Mouse (Mus musculus): ENCODE data around the gene Git1. TPM values are rescaled to one million over a fixed set of nuclear protein-coding genes. Genes with fewer than 3 reads are reported as not detected.

Gene Git1
- polyA plus RNA-seq, 1 experiment, result 99.0 TPM

- Histone ChIP-seq H3K4me3 (ENCODE audit: control insufficient read depth, insufficient read depth, low read length) (peak within 1 kb of the TSS; percentile 50), H3K36me3 (ENCODE audit: control insufficient read depth, insufficient read depth, low read length) (no peaks in the 10 kb centered on the region), H3K27me3 (ENCODE audit: control insufficient read depth, insufficient read depth, low read length) (no peaks in the 10 kb centered on the region), H3K4me1 (replicated peaks; ENCODE audit: control insufficient read depth, insufficient read depth, low read length) (peaks cover 60% of the 10 kb centered on the region), H3K27ac (ENCODE audit: control insufficient read depth, insufficient read depth, low read length) (no peak within 1 kb of the TSS)
- TF ChIP-seq POLR2A (IDR thresholded peaks at IDR 0.05; ENCODE audit: control insufficient read depth, extremely low read depth, insufficient read depth, low read length, poor library complexity) (no peak; the same call in 1 of the 2 replicates), CTCF (IDR thresholded peaks at IDR 0.05; ENCODE audit: borderline replicate concordance, control insufficient read depth, extremely low read depth, insufficient read depth, low read length, poor library complexity) (0 out of 2 replicates have a peak, but pooled peaks have one; percentile 1)
- WGBS, result under 1% methylated on average over 72 of the region's 72 CpGs
- DNase-seq, result peak; percentile 65
Measured at GRCm38 (mm10) chr11:77514832-77515636, 21.7 kb downstream of the Git1 start, which contains the start of gene Abhd15. Gene Abhd15 (plus strand): TSS chr11:77515121.

DNA sequence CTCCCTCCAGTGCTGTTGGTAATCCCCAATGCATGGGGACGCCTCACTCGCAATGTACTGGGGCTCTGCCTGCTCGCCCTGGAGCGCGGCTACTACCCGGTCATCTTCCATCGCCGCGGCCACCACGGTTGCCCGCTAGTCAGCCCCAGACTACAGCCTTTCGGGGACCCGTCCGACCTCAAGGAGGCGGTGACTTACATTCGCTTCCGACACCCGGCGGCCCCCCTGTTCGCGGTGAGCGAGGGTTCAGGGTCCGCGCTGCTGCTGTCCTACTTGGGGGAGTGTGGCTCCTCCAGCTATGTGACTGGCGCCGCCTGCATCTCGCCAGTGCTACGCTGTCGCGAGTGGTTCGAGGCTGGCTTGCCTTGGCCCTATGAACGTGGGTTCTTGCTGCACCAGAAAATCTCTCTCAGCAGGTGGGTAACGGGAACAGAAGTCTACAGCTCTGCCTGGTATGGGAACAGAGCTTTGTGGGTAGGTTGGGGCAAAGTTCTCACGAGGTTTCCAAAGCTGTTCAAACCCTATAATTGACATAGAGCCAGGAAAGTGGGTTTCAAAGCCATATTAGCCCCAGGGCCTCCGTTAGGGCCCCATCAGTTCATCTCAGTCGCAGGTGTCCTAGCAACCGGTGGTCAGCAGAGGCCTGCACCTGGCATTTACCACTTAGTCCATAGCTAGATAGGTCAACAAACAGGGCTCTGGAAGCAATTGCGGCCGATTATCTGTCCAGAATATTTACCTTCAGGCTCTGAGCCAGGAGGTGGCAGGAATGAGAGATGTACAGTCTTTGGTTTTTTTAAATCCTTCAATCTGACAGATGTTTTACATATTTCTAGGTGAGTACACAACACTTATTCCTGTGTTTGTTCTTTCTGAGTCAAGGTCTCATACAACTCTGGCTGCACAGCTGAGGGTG is 22.5 kb downstream of the Git1 start, which contains the start of gene Trp53i13:
Gene Trp53i13 (minus strand): TSS at position 344 of the 916 bp plus-strand sequence.
- Histone ChIP-seq H3K36me3 (ENCODE audit: control insufficient read depth, insufficient read depth, low read length) (no peaks in the 10 kb centered on the region), H3K27me3 (ENCODE audit: control insufficient read depth, insufficient read depth, low read length) (no peaks in the 10 kb centered on the region), H3K27ac (ENCODE audit: control insufficient read depth, insufficient read depth, low read length) (no peak within 1 kb of the TSS), H3K4me3 (ENCODE audit: control insufficient read depth, insufficient read depth, low read length) (peak within 1 kb of the TSS; percentile 50), H3K4me1 (replicated peaks; ENCODE audit: control insufficient read depth, insufficient read depth, low read length) (peaks cover 68% of the 10 kb centered on the region)
- no peak for DNase-seq
- TF ChIP-seq POLR2A (IDR thresholded peaks at IDR 0.05; ENCODE audit: control insufficient read depth, extremely low read depth, insufficient read depth, low read length, poor library complexity), result no peak
- TF ChIP-seq CTCF (IDR thresholded peaks at IDR 0.05; ENCODE audit: borderline replicate concordance, control insufficient read depth, extremely low read depth, insufficient read depth, low read length, poor library complexity), result no peak
- 6% methylated on average over 39 of the region's 39 CpGs for WGBS

DNA sequence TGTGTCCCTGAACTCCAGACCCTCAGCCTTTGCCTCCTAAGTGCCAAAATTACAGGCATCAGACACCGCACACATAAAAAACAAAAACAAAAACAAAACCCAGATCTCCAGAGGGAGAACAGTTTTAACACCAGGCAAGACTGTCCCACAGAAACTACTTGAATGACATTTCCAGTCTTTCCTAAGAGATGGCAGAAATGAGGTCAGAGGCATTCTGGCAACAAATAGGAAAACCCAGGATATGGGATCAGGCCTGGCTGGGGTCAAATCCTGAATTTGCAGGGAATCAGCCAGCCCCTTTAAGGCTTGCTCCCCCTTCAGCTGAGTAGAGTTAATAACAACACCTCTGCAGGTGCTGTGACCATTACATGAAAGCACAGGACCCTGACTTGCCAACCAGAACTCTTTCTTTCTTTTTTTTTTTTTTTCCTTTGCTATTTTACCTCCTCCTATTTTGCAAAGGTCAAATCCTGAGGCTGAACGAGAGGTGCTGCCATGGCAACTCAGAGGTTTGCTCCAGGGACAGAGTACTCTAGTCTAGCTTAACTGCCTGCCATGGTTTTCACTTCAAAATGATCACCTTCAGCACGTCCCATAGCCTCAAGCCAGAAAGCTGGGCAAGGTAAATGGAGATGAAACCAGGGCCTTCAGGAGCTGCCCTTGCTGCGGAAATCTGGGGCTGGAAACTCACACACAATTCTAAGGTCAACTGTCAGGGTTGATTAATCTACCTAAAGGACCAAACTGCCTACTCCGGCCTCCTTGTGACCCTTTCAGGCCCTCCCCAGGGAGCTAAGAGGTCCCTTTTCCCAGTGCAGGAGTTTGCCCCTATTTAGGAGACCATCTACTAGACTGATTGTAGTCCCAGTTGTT is 23.4 kb downstream of the Git1 start:
- H3K4me1 ChIP-seq (replicated peaks; ENCODE audit: control insufficient read depth, insufficient read depth, low read length), result peaks cover 73% of the 10 kb centered on the region
- no peak overlapping the region for H3K27ac ChIP-seq (ENCODE audit: control insufficient read depth, insufficient read depth, low read length)
- H3K36me3 ChIP-seq (ENCODE audit: control insufficient read depth, insufficient read depth, low read length), result no peaks in the 10 kb centered on the region
- DNase-seq, result no peak
- H3K4me3 ChIP-seq (ENCODE audit: control insufficient read depth, insufficient read depth, low read length), result no peak overlapping the region
- TF ChIP-seq CTCF (IDR thresholded peaks at IDR 0.05; ENCODE audit: borderline replicate concordance, control insufficient read depth, extremely low read depth, insufficient read depth, low read length, poor library complexity), result no peak
- WGBS, result 77% methylated on average over 5 of the region's 5 CpGs
- no peaks in the 10 kb centered on the region for H3K27me3 ChIP-seq (ENCODE audit: control insufficient read depth, insufficient read depth, low read length)

DNA sequence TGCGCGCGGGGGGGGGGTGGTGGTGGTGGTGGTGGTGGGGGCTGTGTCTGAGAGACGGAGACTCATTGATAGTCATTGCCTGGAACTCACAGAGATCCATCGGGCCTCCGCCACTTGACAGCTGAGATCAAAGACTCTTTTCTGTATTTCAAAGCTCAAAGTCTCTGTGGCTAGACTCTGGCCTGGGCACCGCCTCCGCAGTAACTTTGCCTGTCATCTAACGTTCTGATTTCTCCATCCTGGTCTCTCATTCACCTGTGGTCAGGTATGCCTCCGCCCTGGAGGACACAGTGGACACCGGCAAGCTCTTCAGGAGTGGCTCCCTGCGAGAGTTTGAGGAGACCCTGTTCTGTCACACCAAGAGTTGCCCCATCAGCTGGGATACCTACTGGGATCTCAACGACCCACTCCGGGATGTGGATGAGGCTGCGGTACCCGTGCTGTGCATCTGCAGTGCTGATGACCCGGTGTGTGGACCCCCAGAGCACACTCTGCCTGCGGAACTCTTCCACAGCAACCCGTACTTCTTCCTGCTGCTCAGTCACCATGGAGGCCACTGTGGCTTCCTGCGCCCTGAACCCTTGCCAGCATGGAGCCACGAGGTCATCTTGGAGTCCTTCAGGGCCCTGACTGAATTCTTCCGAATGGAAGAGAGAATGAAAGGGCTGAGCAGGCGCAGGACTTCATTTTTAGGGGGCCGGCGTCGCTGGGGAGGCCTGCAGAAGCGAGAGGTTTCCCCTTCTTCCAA is 24.9 kb downstream of the Git1 start:
- H3K27ac ChIP-seq (ENCODE audit: control insufficient read depth, insufficient read depth, low read length), result peak overlapping the region; percentile 95
- TF ChIP-seq POLR2A (IDR thresholded peaks at IDR 0.05; ENCODE audit: control insufficient read depth, extremely low read depth, insufficient read depth, low read length, poor library complexity), result no peak
- no peak for TF ChIP-seq CTCF (IDR thresholded peaks at IDR 0.05; ENCODE audit: borderline replicate concordance, control insufficient read depth, extremely low read depth, insufficient read depth, low read length, poor library complexity)
- no peaks in the 10 kb centered on the region for H3K27me3 ChIP-seq (ENCODE audit: control insufficient read depth, insufficient read depth, low read length)
- no peak for DNase-seq
- H3K4me3 ChIP-seq (ENCODE audit: control insufficient read depth, insufficient read depth, low read length), result peak overlapping the region; percentile 47
- H3K36me3 ChIP-seq (ENCODE audit: control insufficient read depth, insufficient read depth, low read length), result no peaks in the 10 kb centered on the region
- WGBS, result 17% methylated on average over 27 of the region's 27 CpGs
- H3K4me1 ChIP-seq (replicated peaks; ENCODE audit: control insufficient read depth, insufficient read depth, low read length), result peaks cover 72% of the 10 kb centered on the region

GRCm38 (mm10) chr11:77519043-77519442 is 25.7 kb downstream of the Git1 start, which contains the start of gene Gm10392:
Gene Gm10392 (minus strand): TSS chr11:77519198.
- Histone ChIP-seq H3K4me3 (ENCODE audit: control insufficient read depth, insufficient read depth, low read length) (peak within 1 kb of the TSS; percentile 47), H3K4me1 (replicated peaks; ENCODE audit: control insufficient read depth, insufficient read depth, low read length) (peaks cover 65% of the 10 kb centered on the region), H3K36me3 (ENCODE audit: control insufficient read depth, insufficient read depth, low read length) (no peaks in the 10 kb centered on the region), H3K27ac (ENCODE audit: control insufficient read depth, insufficient read depth, low read length) (peak within 1 kb of the TSS; percentile 95), H3K27me3 (ENCODE audit: control insufficient read depth, insufficient read depth, low read length) (no peaks in the 10 kb centered on the region)
- under 1% methylated on average over 5 of the region's 5 CpGs for WGBS
- DNase-seq, result peak; percentile 81
- TF ChIP-seq CTCF (IDR thresholded peaks at IDR 0.05; ENCODE audit: borderline replicate concordance, control insufficient read depth, extremely low read depth, insufficient read depth, low read length, poor library complexity) (no peak), POLR2A (IDR thresholded peaks at IDR 0.05; ENCODE audit: control insufficient read depth, extremely low read depth, insufficient read depth, low read length, poor library complexity) (peak; percentile 52; the same call in 1 of the 2 replicates)

All from thymus, adult 2 months (tissue).